Mouse (Mus musculus) liver, postnatal 0 days (tissue): ENCODE data around the gene Rilp.

Experiments used
- CTCF ChIP-seq: sonication (generic); IDR thresholded peaks from 2 replicates; pipeline ENCODE4 v1.5.1; 2016; ENCODE audit warnings: antibody characterized with exemption, low read depth
- EP300 ChIP-seq: IDR thresholded peaks from 2 replicates; pipeline ENCODE4 v1.6.1; 2016; ENCODE audit warnings: antibody characterized with exemption, low read depth, mild to moderate bottlenecking

GRCm38 (mm10) chr11:75469261-75469660 is 40.6 kb upstream of the Rilp start:
- TF ChIP-seq CTCF (no peak), EP300 (no peak)
